In the genomic region with DNA sequence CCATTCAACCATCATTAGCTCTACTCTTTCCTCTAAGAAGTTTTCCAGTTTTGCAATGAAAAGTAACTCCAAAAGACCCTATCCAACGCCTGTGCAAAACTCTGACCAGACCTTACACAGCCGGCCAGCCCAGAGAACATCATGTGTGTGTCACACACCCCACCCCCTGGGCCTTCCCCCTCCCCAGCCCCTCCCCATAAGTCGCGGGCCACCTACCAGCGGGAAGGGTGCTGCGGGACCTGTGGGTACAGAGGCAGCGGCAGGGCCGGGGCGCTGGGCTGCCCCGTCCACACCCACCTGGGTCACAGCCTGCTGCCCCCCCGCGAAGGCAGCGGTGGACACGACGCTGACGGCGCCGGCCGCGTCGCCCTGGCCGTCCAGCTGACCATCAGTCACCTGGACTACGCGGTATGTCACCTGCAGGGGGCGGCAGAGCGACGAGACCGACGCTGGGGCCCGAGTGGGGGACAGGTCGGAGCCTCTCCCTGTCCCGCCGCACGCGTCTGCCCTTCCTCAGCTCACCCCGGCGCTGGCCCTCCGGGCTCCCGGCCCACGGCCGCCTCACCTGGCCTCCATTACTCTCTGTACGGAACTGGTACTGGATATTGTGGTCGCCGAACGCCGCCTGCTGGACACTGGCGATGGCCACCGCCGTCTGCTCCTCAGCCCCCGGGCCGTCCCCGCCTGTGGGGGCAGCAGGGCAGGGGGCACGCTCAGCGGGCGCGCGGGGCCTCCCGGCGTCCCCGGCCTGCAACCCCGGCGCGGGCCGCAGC, we compare ENCODE assay signal across 8 mouse cellular contexts. TPM values are rescaled to one million over a fixed set of nuclear protein-coding genes. Genes with fewer than 3 reads are reported as not detected.
DNase-seq lines count a peak whose midpoint lies in the region; ATAC-seq and TF ChIP-seq lines count a peak whose summit lies in the region.

No protein-coding gene starts in this region.

- H3K4me1 ChIP-seq in G1E (ENCODE audit: insufficient read depth, low read depth, low read length) = peaks cover 52% of the 10 kb centered on the region
- H3K4me1 ChIP-seq in forebrain, postnatal 0 days (ENCODE audit: insufficient read depth) = peaks cover 15% of the 10 kb centered on the region
- H3K4me1 ChIP-seq in lung, embryonic 14.5 days (ENCODE audit: insufficient read depth) = no peaks in the 10 kb centered on the region
- H3K4me1 ChIP-seq in olfactory bulb, adult 2 months (ENCODE audit: control insufficient read depth, insufficient read depth, low read length) = peaks cover 35% of the 10 kb centered on the region

- H3K9me3 ChIP-seq in G1E (replicated peaks) = no peaks in the 10 kb centered on the region
- no peaks in the 10 kb centered on the region for H3K9me3 ChIP-seq in forebrain, postnatal 0 days (ENCODE audit: low read length)
- H3K9me3 ChIP-seq in lung, embryonic 14.5 days (ENCODE audit: low read depth, low read length) = no peaks in the 10 kb centered on the region

- TF ChIP-seq POLR2A in olfactory bulb, adult 2 months (IDR thresholded peaks at IDR 0.05; ENCODE audit: insufficient read depth, low read depth, low read length) = no peak

- H3K9ac ChIP-seq in forebrain, postnatal 0 days = peak overlapping the region; percentile 99
- peak overlapping the region; percentile 99 for H3K9ac ChIP-seq in lung, embryonic 14.5 days

- peaks cover 71% of the 10 kb centered on the region for H3K36me3 ChIP-seq in G1E (replicated peaks)
- H3K36me3 ChIP-seq in forebrain, postnatal 0 days (ENCODE audit: insufficient read depth) = peaks cover 39% of the 10 kb centered on the region
- H3K36me3 ChIP-seq in lung, embryonic 14.5 days (ENCODE audit: insufficient read depth) = peaks cover 64% of the 10 kb centered on the region

- H3K4me3 ChIP-seq in G1E (ENCODE audit: low read depth, low read length) = peak overlapping the region; percentile 92
- peak overlapping the region; percentile 94 for H3K4me3 ChIP-seq in forebrain, postnatal 0 days (ENCODE audit: low read depth, low read length)
- peak overlapping the region; percentile 97 for H3K4me3 ChIP-seq in lung, embryonic 14.5 days (ENCODE audit: low read depth, low read length)
- peak overlapping the region; percentile 100 for H3K4me3 ChIP-seq in olfactory bulb, adult 2 months (ENCODE audit: insufficient read depth, low read depth, low read length)

- TF ChIP-seq CTCF in G1E (IDR thresholded peaks at IDR 0.05; ENCODE audit: low read depth, low read length) = no peak; the same call in 1 of the 2 replicates
- TF ChIP-seq CTCF in forebrain, postnatal 0 days (IDR thresholded peaks at IDR 0.05; ENCODE audit: low read depth) = peak; percentile 84
- TF ChIP-seq CTCF in lung, embryonic 14.5 days (IDR thresholded peaks at IDR 0.05; ENCODE audit: low read depth) = peak; percentile 79
- TF ChIP-seq CTCF in olfactory bulb, adult 2 months (IDR thresholded peaks at IDR 0.05; ENCODE audit: insufficient read depth, low read depth, low read length) = peak; percentile 95

- ATAC-seq in G1E (ENCODE audit: extremely low read depth, insufficient number of reproducible peaks, low FRiP score, poor library complexity, severe bottlenecking) = peak; percentile 38
- peak; percentile 56 for ATAC-seq in forebrain, postnatal 0 days
- ATAC-seq in lung, embryonic 14.5 days (ENCODE audit: insufficient read depth) = peak; percentile 74

- H3K27me3 ChIP-seq in G1E (ENCODE audit: insufficient read depth, low read length) = no peaks in the 10 kb centered on the region
- H3K27me3 ChIP-seq in forebrain, postnatal 0 days (ENCODE audit: insufficient read depth, low read length) = no peaks in the 10 kb centered on the region
- no peaks in the 10 kb centered on the region for H3K27me3 ChIP-seq in lung, embryonic 14.5 days (ENCODE audit: insufficient read depth, low read length)

- peak overlapping the region; percentile 98 for H3K27ac ChIP-seq in forebrain, postnatal 0 days (ENCODE audit: low read depth, low read length)
- peak overlapping the region; percentile 98 for H3K27ac ChIP-seq in lung, embryonic 14.5 days (ENCODE audit: low read depth)
- H3K27ac ChIP-seq in olfactory bulb, adult 2 months (ENCODE audit: insufficient read depth, low read depth, low read length) = peak overlapping the region; percentile 88

- peak overlapping the region; percentile 67 for H3K4me2 ChIP-seq in forebrain, postnatal 0 days (ENCODE audit: low read depth)
- peak overlapping the region; percentile 88 for H3K4me2 ChIP-seq in lung, embryonic 14.5 days

- WGBS in forebrain, postnatal 0 days = under 1% methylated on average over 61 of the region's 64 CpGs
- under 1% methylated on average over 56 of the region's 64 CpGs for WGBS in lung, embryonic 14.5 days
- under 1% methylated on average over 63 of the region's 64 CpGs for WGBS in olfactory bulb, adult 2 months

- peak; percentile 78 for DNase-seq in G1E (ENCODE audit: low spot score)
- DNase-seq in cerebellum, adult 8-10 months = peak; percentile 88
- DNase-seq in forebrain, postnatal 0 days = peak; percentile 75
- DNase-seq in heart, postnatal 4 days = peak; percentile 95
- DNase-seq in layer of hippocampus, adult 8-10 months (ENCODE audit: low spot score in 2 of 2) = peak; percentile 67 to 72
- peak; percentile 93 for DNase-seq in lung, embryonic 14.5 days
- DNase-seq in thymus, adult 18-20 months = peak; percentile 70 to 79

RNA-seq across cellular contexts. Expression of gene Usf2, which starts 0.8 kb away (rescaled TPM):
- 132 and 135 TPM in 2 replicates for total RNA-seq in G1E (2014; fragmentation: Nextera tagmentation)
- total RNA-seq in G1E (2017) = 63.8 and 69.9 TPM in 2 replicates
- polyA plus RNA-seq in G1E (2012) = 101 and 113 TPM in 2 replicates
- 81.4 and 93.9 TPM in 2 replicates for total RNA-seq in forebrain, postnatal 0 days (2014; rRNA removed)
- polyA plus RNA-seq in forebrain, postnatal 0 days (2015; fragmentation: Nextera tagmentation; extraction: Ambion mirVana) = 18.9 and 22.6 TPM in 2 replicates
- total RNA-seq in heart, postnatal 4 days (2021) = 100 to 1,000 TPM; 100 to 103 TPM
- total RNA-seq in layer of hippocampus, adult 8-10 months (2022) = 100 to 1,000 TPM; 118 to 123 (median 120) TPM
- polyA plus RNA-seq in lung, embryonic 14.5 days (2014; fragmentation: Nextera tagmentation; extraction: Ambion mirVana) = 21.8 and 23.3 TPM in 2 replicates
- polyA plus RNA-seq in olfactory bulb, adult 2 months (2012; ENCODE audit: insufficient read depth, insufficient read length, low replicate concordance, missing spikeins) = 282 TPM in 1 of 2 replicates, not detected in the other

RNA-seq across cellular contexts. Expression of gene Hamp, which starts 11.9 kb away (rescaled TPM):
- not detected in 2 replicates for total RNA-seq in G1E (2014; fragmentation: Nextera tagmentation)
- total RNA-seq in G1E (2017) = not detected in 2 replicates
- not detected in 2 replicates for polyA plus RNA-seq in G1E (2012)
- not detected in 2 replicates for total RNA-seq in forebrain, postnatal 0 days (2014; rRNA removed)
- not detected in 2 replicates for polyA plus RNA-seq in forebrain, postnatal 0 days (2015; fragmentation: Nextera tagmentation; extraction: Ambion mirVana)
- 1 to 10 TPM; 1.6 to 1.9 TPM for total RNA-seq in heart, postnatal 4 days (2021)
- total RNA-seq in layer of hippocampus, adult 8-10 months (2022) = not detected
- polyA plus RNA-seq in lung, embryonic 14.5 days (2014; fragmentation: Nextera tagmentation; extraction: Ambion mirVana) = not detected in 2 replicates
- not detected in 2 replicates for polyA plus RNA-seq in olfactory bulb, adult 2 months (2012; ENCODE audit: insufficient read depth, insufficient read length, low replicate concordance, missing spikeins)

RNA-seq across cellular contexts. Expression of gene Lsr, which starts 17.5 kb away (rescaled TPM):
- not detected in 2 replicates for total RNA-seq in G1E (2014; fragmentation: Nextera tagmentation)
- total RNA-seq in G1E (2017) = 0.11 TPM in 1 of 2 replicates, not detected in the other
- not detected in 2 replicates for polyA plus RNA-seq in G1E (2012)
- 17.6 and 19.3 TPM in 2 replicates for total RNA-seq in forebrain, postnatal 0 days (2014; rRNA removed)
- polyA plus RNA-seq in forebrain, postnatal 0 days (2015; fragmentation: Nextera tagmentation; extraction: Ambion mirVana) = 25.1 and 25.9 TPM in 2 replicates
- total RNA-seq in heart, postnatal 4 days (2021) = 1 to 10 TPM; 5.5 to 5.6 TPM
- 1 to 10 TPM; 5.1 to 9.0 (median 6.0) TPM for total RNA-seq in layer of hippocampus, adult 8-10 months (2022)
- 66.2 and 67.4 TPM in 2 replicates for polyA plus RNA-seq in lung, embryonic 14.5 days (2014; fragmentation: Nextera tagmentation; extraction: Ambion mirVana)
- polyA plus RNA-seq in olfactory bulb, adult 2 months (2012; ENCODE audit: insufficient read depth, insufficient read length, low replicate concordance, missing spikeins) = not detected in 2 replicates

RNA-seq across cellular contexts. Expression of gene Fam187b, which starts 17.8 kb away (rescaled TPM):
- total RNA-seq in G1E (2014; fragmentation: Nextera tagmentation) = not detected in 2 replicates
- 0.12 and 0.27 TPM in 2 replicates for total RNA-seq in G1E (2017)
- 0.03 TPM in 1 of 2 replicates, not detected in the other for polyA plus RNA-seq in G1E (2012)
- 0.08 and 0.48 TPM in 2 replicates for total RNA-seq in forebrain, postnatal 0 days (2014; rRNA removed)
- 0.50 and 0.78 TPM in 2 replicates for polyA plus RNA-seq in forebrain, postnatal 0 days (2015; fragmentation: Nextera tagmentation; extraction: Ambion mirVana)
- under 1 TPM; 0.36 TPM for total RNA-seq in heart, postnatal 4 days (2021)
- total RNA-seq in layer of hippocampus, adult 8-10 months (2022) = under 1 TPM in 1 of 4 experiments, not detected in 3; 0.21 TPM
- 3.6 and 4.9 TPM in 2 replicates for polyA plus RNA-seq in lung, embryonic 14.5 days (2014; fragmentation: Nextera tagmentation; extraction: Ambion mirVana)
- polyA plus RNA-seq in olfactory bulb, adult 2 months (2012; ENCODE audit: insufficient read depth, insufficient read length, low replicate concordance, missing spikeins) = not detected in 2 replicates

RNA-seq across cellular contexts. Expression of gene Hamp2, which starts 31.3 kb away (rescaled TPM):
- total RNA-seq in G1E (2014; fragmentation: Nextera tagmentation) (not detected in 2 replicates), G1E (2017) (not detected in 2 replicates)
- not detected in 2 replicates for polyA plus RNA-seq in G1E (2012)
- not detected in 2 replicates for total RNA-seq in forebrain, postnatal 0 days (2014; rRNA removed)
- polyA plus RNA-seq in forebrain, postnatal 0 days (2015; fragmentation: Nextera tagmentation; extraction: Ambion mirVana) = not detected in 2 replicates
- 1 to 10 TPM in 1 of 2 experiments, under 1 TPM in 1; 0.76 to 1.2 TPM for total RNA-seq in heart, postnatal 4 days (2021)
- total RNA-seq in layer of hippocampus, adult 8-10 months (2022) = not detected
- polyA plus RNA-seq in lung, embryonic 14.5 days (2014; fragmentation: Nextera tagmentation; extraction: Ambion mirVana) = not detected in 2 replicates
- polyA plus RNA-seq in olfactory bulb, adult 2 months (2012; ENCODE audit: insufficient read depth, insufficient read length, low replicate concordance, missing spikeins) = not detected in 2 replicates

Comparison
In these comparisons a context has a peak if more than half of its experiments do, and no peak if none do; other contexts are left out.
1. Peak in every context shown above with its lines: DNase-seq, ATAC-seq, H3K4me3 ChIP-seq and H3K27ac ChIP-seq.
2. RNA of gene Lsr, which starts 17.5 kb away (total RNA-seq): 17.6 to 19.3 TPM in forebrain, postnatal 0 days, 5.1 to 9.0 TPM in layer of hippocampus, adult 8-10 months and 5.5 to 5.6 TPM in heart, postnatal 4 days; 0.11 TPM in G1E; every median in the first group is over 4 times any median in the second.